Mouse (Mus musculus): ENCODE measurements around the gene Slc35a3.

DNA sequence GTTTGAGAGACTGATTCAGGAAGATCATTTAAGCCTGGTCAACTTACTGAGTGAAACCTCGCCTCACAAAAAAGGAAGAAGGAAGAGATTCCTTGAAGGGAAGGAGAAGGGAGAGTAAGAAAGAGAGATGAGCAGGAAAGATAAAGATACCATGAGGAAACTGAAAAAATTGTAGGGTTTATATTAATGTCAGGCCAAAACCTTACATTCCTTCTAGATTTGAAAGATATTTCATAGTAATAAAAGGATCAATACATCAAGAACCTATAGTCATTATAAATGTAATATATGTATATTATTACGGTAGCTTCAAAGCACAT lies 17.0 kb downstream of the Slc35a3 start:
- TF ChIP-seq CTCF (conservative IDR thresholded peaks at IDR 0.05 in 1 of 2, IDR thresholded peaks at IDR 0.05 in 1 of 2; ENCODE audit: low read depth in 2 of 2, low read length in 2 of 2) (no peak), USF1 (IDR thresholded peaks at IDR 0.05; ENCODE audit: low read depth, low read length) (no peak), SIN3A (IDR thresholded peaks at IDR 0.05; ENCODE audit: low read length) (no peak), EP300 (IDR thresholded peaks at IDR 0.05; ENCODE audit: low read length) (no peak), POLR2A (IDR thresholded peaks at IDR 0.05; ENCODE audit: low read depth, low read length) (no peak), ZKSCAN1 (IDR thresholded peaks at IDR 0.05; ENCODE audit: borderline replicate concordance, low read depth, low read length) (no peak), KAT2A (IDR thresholded peaks at IDR 0.05; ENCODE audit: insufficient replicate concordance, low read length) (no peak), JUN (IDR thresholded peaks at IDR 0.05; ENCODE audit: insufficient read depth, low read depth, low read length) (no peak), USF2 (conservative IDR thresholded peaks at IDR 0.05; ENCODE audit: low read depth, low read length) (no peak), MYC (IDR thresholded peaks at IDR 0.05; ENCODE audit: low read depth, low read length) (no peak)
